Mouse (Mus musculus) hindbrain, postnatal 0 days (tissue): ENCODE results near the gene Csnk2b. TPM values are rescaled to one million over a fixed set of nuclear protein-coding genes. Genes with fewer than 3 reads are reported as not detected.

ENCODE experiments used
- ATAC-seq: fragments of 200-750 bp; cut with Nextera tagmentation; 2 replicates; pipeline ENCODE4 v1.8.0; 2017; ENCODE audit warnings: mild to moderate bottlenecking, moderate TSS enrichment, moderate library complexity
- DNase-seq: peaks from one replicate; pipeline ENCODE4 v3.0.0-alpha.2; 2015; ENCODE audit warnings: low spot score
- H3K27ac ChIP-seq: fragments of 300-500 bp; sonication (generic); 2 replicates; pipeline ENCODE4 v1.5.1; 2014; ENCODE audit warnings: mild to moderate bottlenecking
- H3K27me3 ChIP-seq: fragments of 300-500 bp; sonication (generic); 2 replicates; pipeline ENCODE4 v1.6.1; 2014; ENCODE audit warnings: low read length, mixed read lengths; ENCODE audit not compliant: insufficient read depth
- H3K36me3 ChIP-seq: fragments of 300-500 bp; sonication (generic); 2 replicates; pipeline ENCODE4 v1.6.1; 2014; ENCODE audit warnings: low read length, mixed read lengths; ENCODE audit not compliant: insufficient read depth
- H3K4me1 ChIP-seq: fragments of 300-500 bp; sonication (generic); 2 replicates; pipeline ENCODE4 v1.6.1; 2014; ENCODE audit warnings: antibody characterized with exemption, low read length, mixed read lengths; ENCODE audit not compliant: insufficient read depth
- H3K4me2 ChIP-seq: fragments of 300-500 bp; sonication (generic); 2 replicates; pipeline ENCODE4 v1.6.1; 2014; ENCODE audit warnings: low read depth, mild to moderate bottlenecking, low read length, moderate library complexity, mixed read lengths
- H3K4me3 ChIP-seq: fragments of 300-500 bp; sonication (generic); 2 replicates; pipeline ENCODE4 v1.5.1; 2014; ENCODE audit warnings: low read length
- H3K9ac ChIP-seq: fragments of 300-500 bp; sonication (generic); replicated peaks from 2 replicates; pipeline ENCODE4 v1.6.1; 2014; ENCODE audit warnings: mild to moderate bottlenecking, low read length, moderate library complexity, mixed read lengths
- H3K9me3 ChIP-seq: fragments of 300-500 bp; sonication (generic); 2 replicates; pipeline ENCODE4 v1.6.1; 2016; ENCODE audit warnings: low read length, mixed read lengths
- CTCF ChIP-seq: IDR thresholded peaks from 2 replicates; pipeline ENCODE4 v1.5.1; 2016; ENCODE audit warnings: antibody characterized with exemption, control low read depth, low read depth
- WGBS: fragments of 180-500 bp; shearing (Covaris S2); extraction: QIAGEN DNeasy Blood & Tissue Kit; methylation state at CpG from one replicate; pipeline ENCODE4 v1.1.7; 2014; 5-methylcytosine and 5-hydroxymethylcytosine counted together
- polyA plus RNA-seq: library from polyadenylated mRNA; unstranded; fragments of >200 nt; fragmentation: Nextera tagmentation; extraction: Ambion mirVana; gene quantifications from 2 replicates; pipeline ENCODE4 v1.2.1, GENCODE M21; 2015
- total RNA-seq: library from RNA; depleted of rRNA; stranded (reverse); fragments of >200 nt; gene quantifications from 2 replicates; pipeline ENCODE4 v1.2.3, GENCODE M21; 2014

Gene Csnk2b
- total and polyA plus RNA-seq, 2 experiments from 2014 or later: 257 to 350 TPM

GRCm38 (mm10) chr17:35153931-35154330 lies 32.1 kb upstream of the Csnk2b start:
- no peaks in the 10 kb centered on the region for H3K4me1 ChIP-seq
- H3K36me3 ChIP-seq: peaks cover 96% of the 10 kb centered on the region
- no peak for TF ChIP-seq CTCF
- no peak overlapping the region for H3K4me3 ChIP-seq
- no peaks in the 10 kb centered on the region for H3K27me3 ChIP-seq
- no peak overlapping the region for H3K27ac ChIP-seq
- H3K9ac ChIP-seq: no peak overlapping the region
- WGBS: 92% methylated on average over 4 of the region's 4 CpGs
- ATAC-seq (no peak), DNase-seq (no peak)
- H3K9me3 ChIP-seq: no peaks in the 10 kb centered on the region
- no peak overlapping the region for H3K4me2 ChIP-seq

GRCm38 (mm10) chr17:35153077-35153476 lies 31.2 kb upstream of the Csnk2b start:
- TF ChIP-seq CTCF: no peak
- ATAC-seq (no peak), DNase-seq (no peak)
- WGBS: 90% methylated on average over 9 of the region's 9 CpGs
- H3K27me3 ChIP-seq: no peaks in the 10 kb centered on the region
- H3K4me1 ChIP-seq: no peaks in the 10 kb centered on the region
- no peak overlapping the region for H3K9ac ChIP-seq
- no peaks in the 10 kb centered on the region for H3K9me3 ChIP-seq
- peaks cover 93% of the 10 kb centered on the region for H3K36me3 ChIP-seq
- H3K4me2 ChIP-seq: no peak overlapping the region
- H3K27ac ChIP-seq: no peak overlapping the region
- no peak overlapping the region for H3K4me3 ChIP-seq

GRCm38 (mm10) chr17:35152121-35152520 lies 30.3 kb upstream of the Csnk2b start:
- H3K4me2 ChIP-seq: no peak overlapping the region
- H3K4me1 ChIP-seq: no peaks in the 10 kb centered on the region
- WGBS: 95% methylated on average over 4 of the region's 4 CpGs
- H3K27me3 ChIP-seq: no peaks in the 10 kb centered on the region
- H3K4me3 ChIP-seq: no peak overlapping the region
- H3K36me3 ChIP-seq: peaks cover 83% of the 10 kb centered on the region
- H3K9ac ChIP-seq: no peak overlapping the region
- ATAC-seq (no peak), DNase-seq (no peak)
- H3K9me3 ChIP-seq: no peaks in the 10 kb centered on the region
- H3K27ac ChIP-seq: no peak overlapping the region
- TF ChIP-seq CTCF: no peak

GRCm38 (mm10) chr17:35147922-35148639 lies 26.2 kb upstream of the Csnk2b start:
- Histone ChIP-seq H3K4me1 (no peaks in the 10 kb centered on the region), H3K4me3 (no peak overlapping the region), H3K36me3 (peaks cover 82% of the 10 kb centered on the region), H3K9me3 (no peaks in the 10 kb centered on the region), H3K4me2 (no peak overlapping the region), H3K27ac (peak overlapping the region; percentile 45; the same call in 1 of the 2 replicates), H3K9ac (no peak overlapping the region), H3K27me3 (no peaks in the 10 kb centered on the region)
- TF ChIP-seq CTCF: no peak
- DNase-seq (no peak), ATAC-seq (no peak)
- 60% methylated on average over 5 of the region's 5 CpGs for WGBS

- no peaks in the 10 kb centered on the region for H3K9me3 ChIP-seq
- H3K4me3 ChIP-seq: no peak overlapping the region
- peaks cover 82% of the 10 kb centered on the region for H3K36me3 ChIP-seq
- TF ChIP-seq CTCF: no peak
- H3K27me3 ChIP-seq: no peaks in the 10 kb centered on the region
- no peak overlapping the region for H3K9ac ChIP-seq
- 61% methylated on average over 3 of the region's 3 CpGs for WGBS
- no peak for ATAC-seq
- H3K4me1 ChIP-seq: no peaks in the 10 kb centered on the region
- H3K4me2 ChIP-seq: no peak overlapping the region
- 0 out of 2 replicates have a peak overlapping the region, but pooled peaks have one; percentile 32 for H3K27ac ChIP-seq
- no peak for DNase-seq
Observed at GRCm38 (mm10) chr17:35147348-35147747, 25.5 kb upstream of the Csnk2b start.

GRCm38 (mm10) chr17:35146139-35146538 lies 24.3 kb upstream of the Csnk2b start:
- Histone ChIP-seq H3K27me3 (no peaks in the 10 kb centered on the region), H3K36me3 (peaks cover 83% of the 10 kb centered on the region), H3K4me1 (no peaks in the 10 kb centered on the region), H3K9me3 (no peaks in the 10 kb centered on the region), H3K4me3 (no peak overlapping the region), H3K4me2 (no peak overlapping the region), H3K9ac (no peak overlapping the region), H3K27ac (peak overlapping the region; percentile 32; the same call in 1 of the 2 replicates)
- ATAC-seq (no peak), DNase-seq (no peak)
- TF ChIP-seq CTCF: no peak
- 85% methylated on average over 5 of the region's 5 CpGs for WGBS

- ATAC-seq (no peak), DNase-seq (no peak)
- no peak overlapping the region for H3K9ac ChIP-seq
- peaks cover 2% of the 10 kb centered on the region; the same call in 1 of the 2 replicates for H3K4me1 ChIP-seq
- no peaks in the 10 kb centered on the region for H3K27me3 ChIP-seq
- no peak overlapping the region for H3K27ac ChIP-seq
- no peaks in the 10 kb centered on the region for H3K9me3 ChIP-seq
- TF ChIP-seq CTCF: no peak
- peaks cover 77% of the 10 kb centered on the region for H3K36me3 ChIP-seq
- WGBS: 84% methylated on average over 6 of the region's 6 CpGs
- H3K4me2 ChIP-seq: no peak overlapping the region
- no peak overlapping the region for H3K4me3 ChIP-seq
Observed at GRCm38 (mm10) chr17:35141971-35142370, 20.1 kb upstream of the Csnk2b start.
